Mouse (Mus musculus) macrophage (primary cell): Measurements from ENCODE around the gene Ttll6. TPM values are rescaled to one million over a fixed set of nuclear protein-coding genes. Genes with fewer than 3 reads are reported as not detected.

Source experiments
- H3K27ac ChIP-seq: fragments of 350-480 bp; formaldehyde crosslinking; 2 replicates; pipeline ENCODE4 v1.9.0; 2021
- H3K36me3 ChIP-seq: fragments of 350-480 bp; formaldehyde crosslinking; 2 replicates; pipeline ENCODE4 v1.9.0; 2021; ENCODE audit errors: inconsistent target
- H3K4me3 ChIP-seq: fragments of 350-480 bp; formaldehyde crosslinking; 2 replicates; pipeline ENCODE4 v1.9.0; 2021; ENCODE audit errors: inconsistent target
- H3K79me2 ChIP-seq: fragments of 350-480 bp; formaldehyde crosslinking; 2 replicates; pipeline ENCODE4 v1.9.0; 2021; ENCODE audit errors: inconsistent target
- WGBS: methylation state at CpG from one replicate; pipeline ENCODE4 v1.1.7; 2026; ENCODE audit warnings: inconsistent platforms; ENCODE audit not compliant: missing documents; 5-methylcytosine and 5-hydroxymethylcytosine counted together
- polyA plus RNA-seq: library from polyadenylated mRNA; stranded (reverse); fragments of 250-400 nt; gene quantifications from 3 replicates; pipeline ENCODE4 v1.2.4, GENCODE M21; 2018; ENCODE audit warnings: inconsistent platforms

Gene Ttll6
- polyA plus RNA-seq, 1 experiment from 2014 or later, result not detected

GRCm38 (mm10) chr11:96175951-96176530 lies 42.5 kb downstream of the Ttll6 start:
- H3K27ac ChIP-seq, result no peak overlapping the region
- no peak overlapping the region for H3K4me3 ChIP-seq
- WGBS, result 9% methylated on average over 9 of the region's 9 CpGs
- no peaks in the 10 kb centered on the region for H3K79me2 ChIP-seq
- no peaks in the 10 kb centered on the region for H3K36me3 ChIP-seq

- Histone ChIP-seq H3K4me3 (no peak overlapping the region), H3K79me2 (no peaks in the 10 kb centered on the region), H3K27ac (no peak overlapping the region), H3K36me3 (no peaks in the 10 kb centered on the region)
- WGBS, result 7% methylated on average over 10 of the region's 10 CpGs
These were observed 43.3 kb downstream of the Ttll6 start for GRCm38 (mm10) chr11:96176841-96177240.

- Histone ChIP-seq H3K4me3 (no peak overlapping the region), H3K27ac (no peak overlapping the region), H3K79me2 (no peaks in the 10 kb centered on the region), H3K36me3 (no peaks in the 10 kb centered on the region)
- 5% methylated on average over 27 of the region's 27 CpGs for WGBS
These were observed 44.1 kb downstream of the Ttll6 start for GRCm38 (mm10) chr11:96177546-96178174.

- Histone ChIP-seq H3K4me3 (no peak overlapping the region), H3K36me3 (no peaks in the 10 kb centered on the region), H3K27ac (no peak overlapping the region), H3K79me2 (no peaks in the 10 kb centered on the region)
- WGBS, result 13% methylated on average over 8 of the region's 8 CpGs
These were observed 44.8 kb downstream of the Ttll6 start for GRCm38 (mm10) chr11:96178356-96178755.

- Histone ChIP-seq H3K79me2 (no peaks in the 10 kb centered on the region), H3K27ac (no peak overlapping the region), H3K4me3 (no peak overlapping the region), H3K36me3 (no peaks in the 10 kb centered on the region)
- 7% methylated on average over 6 of the region's 6 CpGs for WGBS
These were observed 45.4 kb downstream of the Ttll6 start for GRCm38 (mm10) chr11:96178911-96179503.

- no peaks in the 10 kb centered on the region for H3K79me2 ChIP-seq
- no peaks in the 10 kb centered on the region for H3K36me3 ChIP-seq
- no peak overlapping the region for H3K27ac ChIP-seq
- H3K4me3 ChIP-seq, result no peak overlapping the region
- 37% methylated on average over 4 of the region's 4 CpGs for WGBS
These were observed 47.5 kb downstream of the Ttll6 start for GRCm38 (mm10) chr11:96181061-96181460.

- no peak overlapping the region for H3K4me3 ChIP-seq
- no peaks in the 10 kb centered on the region for H3K36me3 ChIP-seq
- no peak overlapping the region for H3K27ac ChIP-seq
- no peaks in the 10 kb centered on the region for H3K79me2 ChIP-seq
These were observed 50.6 kb downstream of the Ttll6 start for GRCm38 (mm10) chr11:96184233-96184632.

- H3K36me3 ChIP-seq, result no peaks in the 10 kb centered on the region
- no peaks in the 10 kb centered on the region for H3K79me2 ChIP-seq
- H3K4me3 ChIP-seq, result no peak overlapping the region
- no peak overlapping the region for H3K27ac ChIP-seq
- WGBS, result 16% methylated on average over 4 of the region's 4 CpGs
These were observed 53.7 kb downstream of the Ttll6 start for GRCm38 (mm10) chr11:96187321-96187720.

- 5% methylated on average over 28 of the region's 28 CpGs for WGBS
- H3K27ac ChIP-seq, result no peak overlapping the region
- no peaks in the 10 kb centered on the region for H3K79me2 ChIP-seq
- no peak overlapping the region for H3K4me3 ChIP-seq
- no peaks in the 10 kb centered on the region for H3K36me3 ChIP-seq
These were observed 56.4 kb downstream of the Ttll6 start for GRCm38 (mm10) chr11:96189810-96190522.

- WGBS, result 10% methylated on average over 5 of the region's 5 CpGs
- Histone ChIP-seq H3K36me3 (no peaks in the 10 kb centered on the region), H3K4me3 (no peak overlapping the region), H3K79me2 (no peaks in the 10 kb centered on the region), H3K27ac (no peak overlapping the region)
These were observed 57.5 kb downstream of the Ttll6 start for GRCm38 (mm10) chr11:96191132-96191531.

- Histone ChIP-seq H3K27ac (no peak within 1 kb of the TSS), H3K4me3 (no peak within 1 kb of the TSS), H3K36me3 (no peaks in the 10 kb centered on the region), H3K79me2 (no peaks in the 10 kb centered on the region)
- 4% methylated on average over 32 of the region's 35 CpGs for WGBS
These were observed 60.2 kb downstream of the Ttll6 start, which contains the start of gene Hoxb13 for GRCm38 (mm10) chr11:96193521-96194400. Hoxb13 (plus strand) TSS chr11:96194316.

- Histone ChIP-seq H3K4me3 (no peak overlapping the region), H3K36me3 (no peaks in the 10 kb centered on the region), H3K27ac (no peak overlapping the region), H3K79me2 (no peaks in the 10 kb centered on the region)
- WGBS, result 4% methylated on average over 10 of the region's 10 CpGs
These were observed 60.8 kb downstream of the Ttll6 start for GRCm38 (mm10) chr11:96194401-96194710.

- WGBS, result 20% methylated on average over 11 of the region's 11 CpGs
- Histone ChIP-seq H3K36me3 (no peaks in the 10 kb centered on the region), H3K4me3 (no peak overlapping the region), H3K79me2 (no peaks in the 10 kb centered on the region), H3K27ac (no peak overlapping the region)
These were observed 61.5 kb downstream of the Ttll6 start for GRCm38 (mm10) chr11:96194961-96195640.

GRCm38 (mm10) chr11:96195769-96196280 lies 62.2 kb downstream of the Ttll6 start:
- no peaks in the 10 kb centered on the region for H3K79me2 ChIP-seq
- H3K36me3 ChIP-seq, result no peaks in the 10 kb centered on the region
- whole genome bisulfite sequencing, result 7% methylated on average over 20 of the region's 20 CpGs
- H3K27ac ChIP-seq, result no peak overlapping the region
- H3K4me3 ChIP-seq, result no peak overlapping the region
